Mouse (Mus musculus): ENCODE results near the gene Calr4.

GRCm38 (mm10) chr4:109257639-109258038, 23.4 kb downstream of the Calr4 start:
- no peak for TF ChIP-seq CTCF (IDR thresholded peaks at IDR 0.05; ENCODE audit: low read depth)
- TF ChIP-seq EP300 (IDR thresholded peaks at IDR 0.05; ENCODE audit: low read depth): no peak
